In the genomic region with DNA sequence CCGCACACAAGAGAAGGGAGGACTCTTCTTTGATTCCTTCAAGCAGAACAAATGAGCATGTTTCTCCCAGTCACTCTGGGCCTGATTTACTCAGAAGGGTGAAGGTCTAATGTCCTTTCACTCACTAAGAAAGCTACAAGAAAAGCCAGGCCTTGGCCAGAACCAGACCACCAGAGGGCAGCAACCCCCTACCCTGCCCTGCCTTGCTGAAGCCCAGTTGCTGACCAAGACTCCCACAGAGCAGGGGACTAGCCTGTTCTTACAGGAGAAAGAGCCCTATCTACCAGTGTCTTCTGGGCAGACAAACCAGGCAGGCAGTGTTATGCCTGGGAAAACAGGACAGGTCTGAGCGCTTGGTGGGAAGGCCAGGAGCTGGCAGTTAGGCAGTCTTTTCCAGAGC, we compare ENCODE assay signal across 8 mouse cellular contexts. TPM values are rescaled to one million over a fixed set of nuclear protein-coding genes. Genes with fewer than 3 reads are reported as not detected.
DNase-seq lines count a peak whose midpoint lies in the region; ATAC-seq and TF ChIP-seq lines count a peak whose summit lies in the region.

No protein-coding gene starts in this region.

- TF ChIP-seq CTCF in left cerebral cortex, adult 2 months (IDR thresholded peaks at IDR 0.05) = peak; percentile 47
- peak; percentile 80 for TF ChIP-seq CTCF in lung, postnatal 0 days (IDR thresholded peaks at IDR 0.05)

- ATAC-seq in forebrain, embryonic 16.5 days = peak; percentile 31; the same call in 1 of the 2 replicates
- peak; percentile 48 for ATAC-seq in lung, postnatal 0 days

- no peaks in the 10 kb centered on the region for H3K9me3 ChIP-seq in forebrain, embryonic 16.5 days (ENCODE audit: control insufficient read depth, low read length)
- H3K9me3 ChIP-seq in lung, postnatal 0 days (ENCODE audit: low read length) = no peaks in the 10 kb centered on the region

- H3K4me3 ChIP-seq in left cerebral cortex, adult 2 months = no peak overlapping the region
- H3K4me3 ChIP-seq in forebrain, embryonic 16.5 days (replicated peaks; ENCODE audit: low read length) = no peak overlapping the region
- H3K4me3 ChIP-seq in lung, postnatal 0 days (ENCODE audit: low read depth, low read length) = no peak overlapping the region

- no peak for DNase-seq in left cerebral cortex, adult 2 months (ENCODE audit: extremely low spot score in 1 of 2, low spot score in 2 of 2)
- DNase-seq in left cerebral cortex, adult 8-10 months (ENCODE audit: low spot score in 2 of 2) = no peak
- peak; percentile 36 for DNase-seq in R1 (ENCODE audit: low read depth, low spot score)
- DNase-seq in kidney, adult 18-20 months = peak; percentile 80
- peak; percentile 62 for DNase-seq in lung, postnatal 0 days (ENCODE audit: low spot score)
- DNase-seq in retina, embryonic 14.5 days (ENCODE audit: low spot score) = peak; percentile 86
- DNase-seq in left cerebral cortex, adult 11 months (ENCODE audit: low spot score) = no peak

- no peaks in the 10 kb centered on the region for H3K4me1 ChIP-seq in forebrain, embryonic 16.5 days (replicated peaks; ENCODE audit: control insufficient read depth, insufficient read depth, low read length)
- no peaks in the 10 kb centered on the region for H3K4me1 ChIP-seq in lung, postnatal 0 days (ENCODE audit: insufficient read depth, low read depth, low read length)

- WGBS in forebrain, embryonic 16.5 days = 28% methylated on average over 2 of the region's 2 CpGs
- WGBS in lung, postnatal 0 days = 58% methylated on average over 2 of the region's 2 CpGs

- H3K4me2 ChIP-seq in forebrain, embryonic 16.5 days (ENCODE audit: low read length) = no peak overlapping the region
- H3K4me2 ChIP-seq in lung, postnatal 0 days (replicated peaks; ENCODE audit: low read depth, low read length) = no peak overlapping the region

- no peak overlapping the region for H3K27ac ChIP-seq in left cerebral cortex, adult 2 months
- H3K27ac ChIP-seq in forebrain, embryonic 16.5 days (ENCODE audit: low read length) = no peak overlapping the region
- H3K27ac ChIP-seq in lung, postnatal 0 days (ENCODE audit: low read length) = no peak overlapping the region

- H3K27me3 ChIP-seq in forebrain, embryonic 16.5 days (replicated peaks; ENCODE audit: control insufficient read depth, insufficient read depth, low read length) = no peaks in the 10 kb centered on the region
- no peaks in the 10 kb centered on the region for H3K27me3 ChIP-seq in lung, postnatal 0 days (replicated peaks; ENCODE audit: insufficient read depth, low read length)

- no peak for TF ChIP-seq EP300 in lung, postnatal 0 days (IDR thresholded peaks at IDR 0.05)

- no peak overlapping the region for H3K9ac ChIP-seq in forebrain, embryonic 16.5 days (replicated peaks; ENCODE audit: low read depth, low read length)
- H3K9ac ChIP-seq in lung, postnatal 0 days (replicated peaks; ENCODE audit: low read depth) = no peak overlapping the region

- intact Hi-C loops in left cerebral cortex, adult 2 months (cut with DNase I) = no loop called here

- no peaks in the 10 kb centered on the region for H3K36me3 ChIP-seq in forebrain, embryonic 16.5 days (ENCODE audit: control insufficient read depth, insufficient read depth)
- H3K36me3 ChIP-seq in lung, postnatal 0 days (ENCODE audit: insufficient read depth, low read length) = no peaks in the 10 kb centered on the region

RNA-seq across cellular contexts. Expression of gene Zdhhc1, which starts 12.3 kb away (rescaled TPM):
- total RNA-seq in left cerebral cortex, adult 2 months (2021) = 10 to 100 TPM; 43.0 to 48.7 TPM
- 10 to 100 TPM; 38.3 to 45.8 (median 42.9) TPM for total RNA-seq in left cerebral cortex, adult 8-10 months (2022)
- polyA plus RNA-seq in forebrain, embryonic 16.5 days (2015; fragmentation: Nextera tagmentation; extraction: Ambion mirVana) = 26.3 and 33.3 TPM in 2 replicates
- 40.6 and 41.7 TPM in 2 replicates for polyA plus RNA-seq in lung, postnatal 0 days (2015; fragmentation: Nextera tagmentation; extraction: Ambion mirVana)

RNA-seq across cellular contexts. Expression of gene Tppp3, which starts 13.1 kb away (rescaled TPM):
- total RNA-seq in left cerebral cortex, adult 2 months (2021) = 10 to 100 TPM; 36.1 to 42.5 TPM
- 10 to 100 TPM; 59.3 to 66.5 (median 60.9) TPM for total RNA-seq in left cerebral cortex, adult 8-10 months (2022)
- 28.9 and 56.5 TPM in 2 replicates for polyA plus RNA-seq in forebrain, embryonic 16.5 days (2015; fragmentation: Nextera tagmentation; extraction: Ambion mirVana)
- 675 and 696 TPM in 2 replicates for polyA plus RNA-seq in lung, postnatal 0 days (2015; fragmentation: Nextera tagmentation; extraction: Ambion mirVana)

RNA-seq across cellular contexts. Expression of gene Hsd11b2, which starts 34.2 kb away (rescaled TPM):
- not detected for total RNA-seq in left cerebral cortex, adult 2 months (2021)
- total RNA-seq in left cerebral cortex, adult 8-10 months (2022) = not detected
- polyA plus RNA-seq in forebrain, embryonic 16.5 days (2015; fragmentation: Nextera tagmentation; extraction: Ambion mirVana) = 0.35 and 0.48 TPM in 2 replicates
- 1.8 and 2.9 TPM in 2 replicates for polyA plus RNA-seq in lung, postnatal 0 days (2015; fragmentation: Nextera tagmentation; extraction: Ambion mirVana)

Comparison
In these comparisons a context has a peak if more than half of its experiments do, and no peak if none do; other contexts are left out.
1. DNase-seq: peak in R1 (single experiment), kidney, adult 18-20 months (single experiment), lung, postnatal 0 days (single experiment) and retina, embryonic 14.5 days (single experiment); none in left cerebral cortex, adult 2 months (0 of 2), left cerebral cortex, adult 8-10 months (0 of 2) and left cerebral cortex, adult 11 months (single experiment).